Mouse (Mus musculus): ENCODE data around the gene Tctex1d4. TPM values are rescaled to one million over a fixed set of nuclear protein-coding genes. Genes with fewer than 3 reads are reported as not detected.

The Tctex1d4 gene
- total and polyA plus RNA-seq, 2 experiments, result 0.17 TPM; not detected in 1

GRCm38 (mm10) chr4:117105127-117105526 is 21.5 kb upstream of the Tctex1d4 start:
- Histone ChIP-seq H3K4me1 (ENCODE audit: control insufficient read depth, insufficient read depth, low read length) (no peaks in the 10 kb centered on the region), H3K27me3 (ENCODE audit: control insufficient read depth, insufficient read depth, low read length) (no peaks in the 10 kb centered on the region), H3K79me2 (ENCODE audit: control insufficient read depth, insufficient read depth, low read length) (no peaks in the 10 kb centered on the region), H3K36me3 (ENCODE audit: control insufficient read depth, insufficient read depth, low read length) (no peaks in the 10 kb centered on the region), H3K9ac (ENCODE audit: low read depth, low read length) (no peak overlapping the region), H3K4me3 (ENCODE audit: insufficient read depth, low read depth, low read length) (no peak overlapping the region), H3K27ac (replicated peaks; ENCODE audit: insufficient read depth, low read depth, low read length) (no peak overlapping the region)
- WGBS, result 92% methylated on average over 10 of the region's 10 CpGs
- TF ChIP-seq CTCF (IDR thresholded peaks at IDR 0.05; ENCODE audit: low read depth, low read length) (no peak), POLR2A (IDR thresholded peaks at IDR 0.05; ENCODE audit: extremely low read depth, insufficient read depth, low read length) (no peak)
- DNase-seq (ENCODE audit: extremely low read depth, low read depth, low spot score), result no peak

GRCm38 (mm10) chr4:117107813-117108523 is 18.6 kb upstream of the Tctex1d4 start:
- Histone ChIP-seq H3K79me2 (ENCODE audit: control insufficient read depth, insufficient read depth, low read length) (no peaks in the 10 kb centered on the region), H3K4me1 (ENCODE audit: control insufficient read depth, insufficient read depth, low read length) (no peaks in the 10 kb centered on the region), H3K27ac (replicated peaks; ENCODE audit: insufficient read depth, low read depth, low read length) (no peak overlapping the region), H3K36me3 (ENCODE audit: control insufficient read depth, insufficient read depth, low read length) (no peaks in the 10 kb centered on the region), H3K4me3 (ENCODE audit: insufficient read depth, low read depth, low read length) (no peak overlapping the region), H3K27me3 (ENCODE audit: control insufficient read depth, insufficient read depth, low read length) (no peaks in the 10 kb centered on the region), H3K9ac (ENCODE audit: low read depth, low read length) (no peak overlapping the region)
- no peak for DNase-seq (ENCODE audit: extremely low read depth, low read depth, low spot score)
- TF ChIP-seq CTCF (IDR thresholded peaks at IDR 0.05; ENCODE audit: low read depth, low read length), result no peak
- no peak for TF ChIP-seq POLR2A (IDR thresholded peaks at IDR 0.05; ENCODE audit: extremely low read depth, insufficient read depth, low read length)
- WGBS, result 90% methylated on average over 18 of the region's 18 CpGs

GRCm38 (mm10) chr4:117108524-117108849 is 18.1 kb upstream of the Tctex1d4 start:
- TF ChIP-seq POLR2A (IDR thresholded peaks at IDR 0.05; ENCODE audit: extremely low read depth, insufficient read depth, low read length) (no peak), CTCF (IDR thresholded peaks at IDR 0.05; ENCODE audit: low read depth, low read length) (no peak)
- Histone ChIP-seq H3K36me3 (ENCODE audit: control insufficient read depth, insufficient read depth, low read length) (no peaks in the 10 kb centered on the region), H3K27me3 (ENCODE audit: control insufficient read depth, insufficient read depth, low read length) (no peaks in the 10 kb centered on the region), H3K4me3 (ENCODE audit: insufficient read depth, low read depth, low read length) (no peak overlapping the region), H3K79me2 (ENCODE audit: control insufficient read depth, insufficient read depth, low read length) (no peaks in the 10 kb centered on the region), H3K9ac (ENCODE audit: low read depth, low read length) (no peak overlapping the region), H3K4me1 (ENCODE audit: control insufficient read depth, insufficient read depth, low read length) (no peaks in the 10 kb centered on the region), H3K27ac (replicated peaks; ENCODE audit: insufficient read depth, low read depth, low read length) (no peak overlapping the region)
- WGBS, result 99% methylated on average over 6 of the region's 6 CpGs
- no peak for DNase-seq (ENCODE audit: extremely low read depth, low read depth, low spot score)

- H3K9ac ChIP-seq (ENCODE audit: low read depth, low read length), result no peak overlapping the region
- no peaks in the 10 kb centered on the region for H3K79me2 ChIP-seq (ENCODE audit: control insufficient read depth, insufficient read depth, low read length)
- H3K27ac ChIP-seq (replicated peaks; ENCODE audit: insufficient read depth, low read depth, low read length), result no peak overlapping the region
- 98% methylated on average over 25 of the region's 25 CpGs for WGBS
- no peak for DNase-seq (ENCODE audit: extremely low read depth, low read depth, low spot score)
- TF ChIP-seq POLR2A (IDR thresholded peaks at IDR 0.05; ENCODE audit: extremely low read depth, insufficient read depth, low read length), result no peak
- TF ChIP-seq CTCF (IDR thresholded peaks at IDR 0.05; ENCODE audit: low read depth, low read length), result no peak
- H3K4me1 ChIP-seq (ENCODE audit: control insufficient read depth, insufficient read depth, low read length), result no peaks in the 10 kb centered on the region
- H3K4me3 ChIP-seq (ENCODE audit: insufficient read depth, low read depth, low read length), result no peak overlapping the region
- H3K36me3 ChIP-seq (ENCODE audit: control insufficient read depth, insufficient read depth, low read length), result no peaks in the 10 kb centered on the region
- no peaks in the 10 kb centered on the region for H3K27me3 ChIP-seq (ENCODE audit: control insufficient read depth, insufficient read depth, low read length)
These were observed 17.3 kb upstream of the Tctex1d4 start for GRCm38 (mm10) chr4:117109330-117109729.

DNA sequence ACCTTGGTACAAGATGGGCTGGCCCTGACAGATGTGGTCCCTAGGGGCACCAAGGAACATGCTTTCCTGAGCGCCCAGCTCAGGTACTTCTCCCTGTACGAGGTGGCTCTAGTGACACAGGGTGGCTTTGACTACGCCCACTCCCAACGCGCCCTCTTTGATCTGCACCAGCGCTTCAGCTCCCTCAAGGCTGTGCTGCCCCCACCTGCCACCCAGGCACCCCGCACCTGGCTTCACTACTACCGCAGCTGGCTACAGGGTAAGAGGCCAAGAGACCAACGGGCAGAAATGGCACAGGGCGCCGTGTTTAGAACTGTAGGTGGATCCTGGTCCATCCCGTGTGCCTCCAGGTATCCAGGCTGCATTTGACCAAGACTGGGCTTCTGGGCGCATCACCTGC is 16.3 kb upstream of the Tctex1d4 start:
- H3K4me1 ChIP-seq (ENCODE audit: control insufficient read depth, insufficient read depth, low read length), result no peaks in the 10 kb centered on the region
- no peaks in the 10 kb centered on the region for H3K79me2 ChIP-seq (ENCODE audit: control insufficient read depth, insufficient read depth, low read length)
- 88% methylated on average over 13 of the region's 13 CpGs for WGBS
- TF ChIP-seq POLR2A (IDR thresholded peaks at IDR 0.05; ENCODE audit: extremely low read depth, insufficient read depth, low read length) (no peak), CTCF (IDR thresholded peaks at IDR 0.05; ENCODE audit: low read depth, low read length) (no peak)
- H3K27me3 ChIP-seq (ENCODE audit: control insufficient read depth, insufficient read depth, low read length), result no peaks in the 10 kb centered on the region
- H3K4me3 ChIP-seq (ENCODE audit: insufficient read depth, low read depth, low read length), result no peak overlapping the region
- H3K36me3 ChIP-seq (ENCODE audit: control insufficient read depth, insufficient read depth, low read length), result no peaks in the 10 kb centered on the region
- no peak for DNase-seq (ENCODE audit: extremely low read depth, low read depth, low spot score)
- no peak overlapping the region for H3K9ac ChIP-seq (ENCODE audit: low read depth, low read length)
- H3K27ac ChIP-seq (replicated peaks; ENCODE audit: insufficient read depth, low read depth, low read length), result no peak overlapping the region

GRCm38 (mm10) chr4:117110985-117111384 is 15.6 kb upstream of the Tctex1d4 start:
- Histone ChIP-seq H3K4me3 (ENCODE audit: insufficient read depth, low read depth, low read length) (no peak overlapping the region), H3K27me3 (ENCODE audit: control insufficient read depth, insufficient read depth, low read length) (no peaks in the 10 kb centered on the region), H3K27ac (replicated peaks; ENCODE audit: insufficient read depth, low read depth, low read length) (no peak overlapping the region), H3K79me2 (ENCODE audit: control insufficient read depth, insufficient read depth, low read length) (no peaks in the 10 kb centered on the region), H3K4me1 (ENCODE audit: control insufficient read depth, insufficient read depth, low read length) (no peaks in the 10 kb centered on the region), H3K9ac (ENCODE audit: low read depth, low read length) (no peak overlapping the region), H3K36me3 (ENCODE audit: control insufficient read depth, insufficient read depth, low read length) (no peaks in the 10 kb centered on the region)
- WGBS, result 95% methylated on average over 11 of the region's 11 CpGs
- DNase-seq (ENCODE audit: extremely low read depth, low read depth, low spot score), result no peak
- TF ChIP-seq CTCF (IDR thresholded peaks at IDR 0.05; ENCODE audit: low read depth, low read length), result no peak
